Mouse (Mus musculus) thymus, adult 18-20 months (tissue): ENCODE measurements around the gene Pde6h.

Experiments
- DNase-seq, 2 experiments: peaks; one replicate each; pipeline ENCODE4 v3.0.0; 2022; ENCODE audit warnings: mixed read lengths in 2 of 2

The Pde6h gene

DNA sequence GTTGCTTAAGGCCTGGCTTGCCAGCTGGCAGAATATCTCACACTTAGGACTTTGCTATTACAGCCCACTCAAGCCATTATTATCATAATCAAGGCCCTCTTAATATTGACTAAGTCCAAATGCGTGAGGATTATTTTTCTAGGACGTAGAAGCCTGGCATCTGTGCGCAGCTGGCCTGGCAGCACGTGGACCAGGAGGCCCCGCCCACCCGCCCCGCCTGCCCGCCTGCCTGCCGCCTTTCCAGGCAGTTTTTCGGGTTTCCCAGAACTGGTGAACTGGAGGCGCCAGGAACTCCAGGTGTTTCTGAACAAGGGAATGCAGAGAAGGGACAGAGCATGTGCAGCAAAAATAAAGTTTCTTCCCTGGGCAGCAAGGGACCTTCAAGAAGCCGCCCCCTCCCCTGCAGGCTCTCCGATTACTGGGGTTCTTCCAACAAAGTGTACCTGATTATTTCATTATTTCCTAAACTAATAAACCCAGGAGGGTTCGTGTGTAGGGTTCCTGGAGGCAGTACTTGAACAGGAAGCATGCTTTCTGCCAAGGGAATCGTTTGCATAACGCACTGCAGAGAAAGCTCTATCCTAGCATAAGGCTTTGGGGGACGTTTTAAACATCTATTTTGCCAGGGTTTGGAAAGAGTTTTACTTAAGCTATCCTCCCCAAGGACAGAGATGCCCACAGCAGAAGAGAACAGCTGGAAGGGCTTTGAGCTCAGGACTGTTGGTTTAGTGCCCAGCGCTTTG, 10.1 kb upstream of the Pde6h start:
- no peak for DNase-seq

DNA sequence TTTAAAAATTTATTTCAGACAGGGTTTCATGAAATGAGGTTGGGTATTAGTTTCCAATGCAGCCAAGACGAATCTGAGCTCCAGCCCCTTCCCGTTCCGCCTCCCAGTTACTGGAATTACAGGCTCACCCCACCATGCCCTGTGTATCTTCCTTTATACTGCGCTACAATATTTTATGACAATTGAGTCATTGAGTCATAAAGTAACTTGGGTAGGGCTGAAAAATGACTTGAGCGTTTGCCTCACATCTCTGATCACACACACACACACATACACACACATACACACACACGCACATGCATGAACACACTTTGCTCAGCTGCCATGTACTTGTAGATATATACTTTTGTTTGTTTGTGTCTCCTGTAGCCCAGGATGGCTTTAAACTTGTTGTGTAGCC, 9.4 kb upstream of the Pde6h start:
- no peak for DNase-seq

DNA sequence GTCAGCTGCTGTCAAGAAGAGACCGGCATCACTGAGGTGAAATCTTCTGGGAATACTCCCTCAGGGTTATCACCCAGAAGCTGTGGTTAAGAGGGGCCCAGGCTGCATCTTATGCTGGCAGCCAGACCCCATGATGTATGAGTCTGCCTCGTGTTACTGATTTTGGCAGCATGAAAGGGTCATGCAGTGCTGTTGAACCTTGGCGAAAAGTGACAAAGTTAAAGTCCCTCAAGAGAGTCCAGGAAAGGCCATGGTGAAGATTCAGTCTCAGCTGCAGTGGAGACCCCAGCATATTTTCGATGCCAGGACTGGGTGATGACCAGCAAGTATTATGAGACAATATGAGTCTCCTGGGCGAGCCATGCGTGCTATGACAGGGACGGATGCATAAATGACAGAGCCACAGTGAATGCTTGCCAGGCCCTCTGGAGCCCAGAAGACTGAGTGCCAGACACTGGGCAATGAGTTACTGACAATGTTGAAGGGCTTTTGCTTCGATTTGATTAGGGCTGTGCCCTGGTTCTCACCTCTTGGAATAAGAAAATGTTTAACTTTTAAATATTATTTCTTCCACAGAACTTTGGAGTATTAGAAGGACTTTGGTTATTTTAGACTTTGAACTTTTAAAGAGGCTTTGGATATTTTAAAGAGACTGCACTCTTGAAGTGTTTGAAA, 7.8 kb upstream of the Pde6h start:
- no peak for DNase-seq

DNA sequence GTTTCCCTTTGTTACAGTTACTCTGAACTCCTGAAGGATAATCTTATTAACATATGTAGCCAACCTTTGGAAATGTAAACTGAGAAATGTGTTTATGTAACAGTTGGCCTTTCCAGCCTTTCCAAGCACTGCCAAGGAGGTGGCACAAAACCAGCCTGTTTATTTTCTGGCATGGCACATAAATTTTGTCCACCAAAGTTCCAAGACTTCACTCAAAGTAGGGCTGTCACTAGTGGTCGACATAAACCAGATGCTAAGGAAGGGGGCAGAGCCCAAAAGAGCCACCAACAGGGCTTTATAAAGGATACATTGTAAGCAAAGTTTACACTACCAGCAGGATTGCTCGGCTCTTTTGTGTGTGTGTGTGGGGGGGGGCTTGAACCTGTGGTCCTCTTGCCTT, 5.7 kb upstream of the Pde6h start:
- DNase-seq = no peak

DNA sequence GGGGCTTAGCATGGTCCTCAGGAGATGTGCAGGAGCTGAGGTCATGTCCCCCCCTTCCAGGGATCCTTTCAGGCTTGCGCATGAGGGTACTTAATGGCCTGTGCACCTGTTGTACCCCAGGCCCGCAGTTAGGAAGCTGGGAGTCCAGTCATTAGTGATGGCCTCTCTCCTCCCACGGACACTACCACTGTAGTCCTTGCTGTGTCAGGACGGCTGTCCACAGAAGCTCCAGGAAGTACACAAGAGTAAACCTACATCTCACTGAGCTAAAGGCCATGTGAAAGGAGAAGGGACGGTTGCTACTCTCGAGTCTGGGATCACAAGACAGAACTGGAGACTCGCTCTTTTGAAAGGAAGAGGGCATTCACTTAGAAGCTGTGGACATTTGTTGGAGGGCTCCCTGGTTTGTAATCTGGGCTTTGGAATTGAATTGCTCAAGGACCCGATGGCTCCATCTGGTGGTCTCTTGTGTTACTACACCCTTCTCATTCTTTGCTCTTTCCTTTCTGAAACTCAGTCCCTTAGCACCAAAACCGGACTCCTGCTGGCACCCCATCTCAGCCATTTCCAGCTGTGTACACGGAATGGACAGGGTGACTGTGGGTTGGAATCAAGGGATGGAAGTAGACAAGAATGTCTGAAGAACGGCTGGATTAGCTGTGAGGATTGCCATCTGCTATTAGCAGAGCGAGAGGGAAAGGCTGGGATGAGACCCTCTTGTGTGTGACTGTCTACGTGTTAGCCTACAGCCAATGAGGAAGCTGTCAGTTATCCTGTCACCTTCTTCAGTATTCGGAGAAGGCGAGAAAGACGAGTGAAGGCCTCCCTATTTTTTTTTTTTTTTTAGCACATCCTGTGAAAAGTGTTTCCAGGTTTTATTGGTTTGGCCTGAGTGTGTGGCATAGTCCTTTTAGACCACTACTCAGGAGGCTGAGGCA, 3.0 kb upstream of the Pde6h start:
- peak in 1 of 2 experiments; percentile 43 for DNase-seq

DNA sequence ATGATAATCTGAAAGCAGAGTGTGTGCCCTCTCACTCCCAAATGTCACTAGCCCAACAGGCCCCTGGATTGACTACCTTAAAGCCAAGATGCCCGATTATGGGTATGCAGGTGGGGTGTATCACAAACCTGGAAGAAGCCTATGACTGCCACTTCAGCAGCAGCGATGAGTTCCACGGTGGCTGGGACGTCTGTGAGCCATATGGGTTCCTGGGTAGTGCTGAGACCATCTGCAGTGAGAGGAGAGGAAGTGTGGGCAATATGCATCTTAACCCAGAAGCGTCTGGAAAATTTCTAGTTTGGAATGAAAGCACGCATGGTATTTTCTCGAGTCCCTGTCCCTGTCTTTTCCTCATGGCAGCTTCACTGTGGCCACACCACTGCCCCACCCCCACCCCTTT, 2.0 kb upstream of the Pde6h start:
- no peak for DNase-seq

DNA sequence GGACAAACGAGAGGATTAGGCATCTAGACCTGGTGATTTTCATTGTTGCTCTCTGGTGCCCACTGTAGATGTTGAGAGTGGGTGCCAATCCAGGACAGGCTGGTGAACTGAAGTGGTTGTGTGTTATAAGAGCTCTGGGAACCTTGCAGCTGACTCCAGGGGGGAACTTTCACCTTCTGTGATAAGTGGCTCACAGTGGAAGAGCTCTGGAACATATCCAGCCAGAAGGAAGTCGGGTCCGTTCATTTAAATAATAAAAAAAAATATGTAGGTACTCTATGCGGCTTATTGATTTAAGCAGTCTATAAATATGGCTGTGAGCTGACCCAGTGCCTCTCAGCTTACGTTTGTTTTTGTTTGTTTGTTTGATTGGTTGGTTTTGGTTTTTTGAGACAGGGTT, 1.6 kb upstream of the Pde6h start, which contains the start of gene Erp27:
Erp27 (minus strand) TSS at position 101 of the 400 bp plus-strand sequence.
- DNase-seq = no peak

- DNase-seq = no peak
Observed at GRCm38 (mm10) chr6:136922871-136923270, 761 bp upstream of the Pde6h start.

DNA sequence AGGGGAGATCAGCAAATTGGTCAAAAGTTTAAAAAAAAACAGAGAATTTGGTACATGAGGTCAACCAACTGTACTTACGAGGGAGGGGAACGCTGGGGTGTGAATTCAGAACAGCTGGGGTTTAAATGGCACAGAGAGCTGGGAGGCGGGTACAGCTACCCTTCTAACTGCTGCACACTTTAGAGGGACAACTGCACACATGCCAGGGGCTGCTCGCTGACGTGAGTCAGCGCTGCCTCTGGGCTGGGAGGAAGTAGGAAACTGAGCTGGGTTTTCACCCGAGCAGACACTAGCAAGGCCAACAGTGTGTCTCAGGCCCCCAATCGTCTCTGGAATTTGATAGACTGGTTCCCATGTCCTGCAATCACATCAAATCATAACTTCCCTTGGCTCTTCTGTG, 1.4 kb downstream of the Pde6h start:
- peak; percentile 26 to 55 for DNase-seq

GRCm38 (mm10) chr6:136927626-136928025, 4.0 kb downstream of the Pde6h start:
- no peak for DNase-seq

DNA sequence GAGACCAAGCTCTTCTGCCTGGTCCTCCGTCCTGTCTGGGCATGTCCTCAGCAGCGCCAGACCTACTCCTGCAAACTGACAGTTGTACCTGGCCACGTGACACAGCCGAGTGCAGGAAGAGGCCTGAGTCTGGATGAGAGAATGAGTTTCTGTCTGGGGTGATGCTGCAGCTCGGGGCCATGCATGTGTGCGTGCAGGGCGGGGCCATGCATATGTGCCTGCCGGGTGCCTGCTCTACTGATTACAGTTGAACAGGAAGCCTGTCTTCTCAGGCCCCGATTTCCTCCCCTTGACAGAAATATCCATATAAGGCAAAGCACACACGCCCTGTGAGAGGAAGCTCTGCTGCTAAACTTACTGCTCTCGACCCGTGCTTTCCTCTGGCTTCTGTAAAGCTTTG, 7.0 kb downstream of the Pde6h start:
- peak; percentile 79 to 91 for DNase-seq

- no peak for DNase-seq
Observed at GRCm38 (mm10) chr6:136931246-136931645, 7.6 kb downstream of the Pde6h start.

DNA sequence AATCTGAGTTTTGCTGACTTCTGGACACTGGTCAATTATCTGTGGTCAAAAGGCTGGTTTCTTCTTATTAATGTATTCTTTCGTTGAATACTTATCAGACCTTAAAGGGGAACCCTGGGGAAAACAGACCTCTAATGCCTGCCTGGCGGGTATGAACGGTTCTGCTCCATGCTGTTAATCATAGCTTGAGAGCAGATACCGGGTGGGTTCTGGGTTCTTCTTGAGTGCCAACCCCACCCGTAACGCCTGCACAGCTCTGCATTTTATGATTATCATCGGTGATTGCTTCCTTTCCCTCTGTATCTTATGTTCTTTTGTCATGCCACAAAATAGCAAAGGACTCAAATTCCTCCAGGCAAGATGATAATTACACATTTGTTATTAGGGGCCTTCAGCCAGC, 10.4 kb downstream of the Pde6h start:
- no peak for DNase-seq

- DNase-seq = no peak
Observed at GRCm38 (mm10) chr6:136935233-136935632, 11.6 kb downstream of the Pde6h start.

- DNase-seq = no peak
Observed at GRCm38 (mm10) chr6:136936361-136936760, 12.7 kb downstream of the Pde6h start.

- no peak for DNase-seq
Observed at GRCm38 (mm10) chr6:136937117-136937516, 13.5 kb downstream of the Pde6h start.

DNA sequence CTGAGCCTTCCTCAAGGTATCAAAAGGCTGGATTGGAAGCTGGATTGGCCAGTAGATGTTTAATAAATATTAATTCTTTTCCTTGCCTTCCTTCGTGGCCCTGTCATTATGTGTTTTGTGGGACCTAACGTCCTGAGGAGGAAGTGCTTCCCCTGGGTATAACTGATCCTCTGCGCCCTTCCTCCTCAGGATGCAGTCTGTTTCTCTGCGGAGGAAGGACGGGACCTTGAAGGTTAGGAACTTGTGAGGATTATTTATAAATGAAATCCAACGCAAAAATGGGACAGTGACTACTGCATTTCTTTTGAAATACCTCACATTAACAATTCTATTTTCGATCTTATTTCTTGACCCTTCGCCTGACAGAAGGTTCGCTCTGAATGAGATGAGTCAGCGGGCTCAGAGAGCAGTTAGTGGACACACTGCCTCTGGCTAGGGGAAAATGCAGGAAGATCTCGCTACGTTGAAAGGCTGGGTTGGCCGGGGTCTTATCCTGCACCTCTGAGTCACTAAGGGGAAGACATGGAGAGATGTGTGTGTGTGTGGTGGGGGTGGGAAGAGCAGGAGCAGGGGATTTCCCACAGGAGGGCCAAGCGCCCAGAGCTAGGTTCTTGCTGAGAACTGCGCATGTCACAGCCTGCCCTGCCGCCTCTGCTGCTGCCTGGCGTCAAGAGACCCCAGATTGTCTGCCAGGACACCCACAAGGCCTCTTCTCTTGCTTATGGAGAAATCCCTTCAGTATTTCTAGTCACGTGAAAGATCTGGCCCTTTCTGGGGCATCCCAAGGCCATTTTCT, 14.9 kb downstream of the Pde6h start:
- DNase-seq = peak; percentile 32 to 50

GRCm38 (mm10) chr6:136939326-136940187, 15.9 kb downstream of the Pde6h start:
- no peak for DNase-seq

DNA sequence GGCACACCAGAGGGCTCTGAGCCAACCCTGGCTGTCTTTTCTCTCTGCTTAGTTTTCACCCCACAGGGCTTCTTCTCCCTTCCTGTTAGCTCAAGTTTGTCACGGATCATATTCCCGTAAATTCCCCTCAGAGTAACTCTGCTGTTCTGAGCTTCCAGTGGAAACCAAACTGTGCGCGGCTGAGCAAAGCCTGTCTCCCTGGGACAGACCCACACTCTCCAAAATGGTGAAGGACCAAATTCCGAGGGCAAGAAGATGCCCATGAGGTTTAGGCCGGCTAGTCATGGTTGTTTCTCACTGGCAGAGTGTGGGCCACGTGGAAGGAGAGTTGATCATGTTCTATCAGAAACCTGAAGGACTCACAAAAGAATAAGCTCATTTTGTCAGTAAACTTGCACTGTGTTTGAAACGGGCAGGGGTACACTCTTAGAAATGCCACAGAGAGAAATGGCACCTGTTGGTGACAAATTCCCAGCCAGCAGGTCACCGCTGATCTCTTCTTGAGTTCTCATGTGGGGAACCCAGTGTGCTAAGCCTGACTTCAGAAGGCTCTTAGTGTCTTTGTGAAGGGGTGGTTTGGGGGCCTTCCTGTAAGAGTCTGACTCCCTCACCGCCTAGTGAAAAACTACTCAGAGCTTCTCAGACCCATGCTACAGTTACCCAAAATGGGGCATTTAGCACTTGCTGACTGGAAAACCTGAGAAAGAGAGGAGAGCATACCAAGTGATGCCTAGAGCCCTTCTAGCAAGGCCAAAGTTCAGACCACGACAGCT, 16.7 kb downstream of the Pde6h start:
- DNase-seq = peak in 1 of 2 experiments; percentile 57
